Mouse (Mus musculus) thymus, postnatal 25 days (tissue): ENCODE measurements around the gene Abi1.
"Not testable (repeated sequence)": the region's sequence is repeated elsewhere in the genome, so short reads cannot be mapped to it uniquely, and the experiment has no call there.

Source experiments
- DNase-seq: peaks from one replicate; pipeline ENCODE4 v3.0.0; 2022

Abi1 gene

GRCm38 (mm10) chr2:23028826-23029225 is 11.2 kb downstream of the Abi1 start:
- DNase-seq: no peak

- DNase-seq: no peak
Observed at GRCm38 (mm10) chr2:23026379-23026778, 13.7 kb downstream of the Abi1 start.

- no peak for DNase-seq
Observed at GRCm38 (mm10) chr2:23023714-23024282, 16.2 kb downstream of the Abi1 start.

- DNase-seq: no peak
Observed at GRCm38 (mm10) chr2:23023023-23023422, 17.0 kb downstream of the Abi1 start.

- no peak for DNase-seq
Observed at GRCm38 (mm10) chr2:23021721-23022120, 18.3 kb downstream of the Abi1 start.

- DNase-seq: no peak
Observed at GRCm38 (mm10) chr2:23021320-23021719, 18.7 kb downstream of the Abi1 start.

- DNase-seq: no peak
Observed at GRCm38 (mm10) chr2:23019170-23019569, 20.9 kb downstream of the Abi1 start.

GRCm38 (mm10) chr2:23016121-23016520 is 23.9 kb downstream of the Abi1 start:
- no peak for DNase-seq

GRCm38 (mm10) chr2:23015335-23015734 is 24.7 kb downstream of the Abi1 start:
- no peak for DNase-seq

- DNase-seq: not testable (repeated sequence)
Observed at GRCm38 (mm10) chr2:23014935-23015334, 25.1 kb downstream of the Abi1 start.

GRCm38 (mm10) chr2:23008256-23008655 is 31.8 kb downstream of the Abi1 start:
- no peak for DNase-seq

GRCm38 (mm10) chr2:23007577-23007976 is 32.5 kb downstream of the Abi1 start:
- no peak for DNase-seq

- no peak for DNase-seq
Observed at GRCm38 (mm10) chr2:23007149-23007548, 32.9 kb downstream of the Abi1 start.

GRCm38 (mm10) chr2:23006219-23006618 is 33.8 kb downstream of the Abi1 start:
- DNase-seq: no peak

GRCm38 (mm10) chr2:23002637-23003036 is 37.4 kb downstream of the Abi1 start:
- no peak for DNase-seq

GRCm38 (mm10) chr2:22999620-23000019 is 40.4 kb downstream of the Abi1 start:
- no peak for DNase-seq

- DNase-seq: no peak
Observed at GRCm38 (mm10) chr2:22998804-22999203, 41.2 kb downstream of the Abi1 start.

GRCm38 (mm10) chr2:22998015-22998414 is 42.0 kb downstream of the Abi1 start:
- no peak for DNase-seq

- DNase-seq: no peak
Observed at GRCm38 (mm10) chr2:22996071-22996470, 44.0 kb downstream of the Abi1 start.

- DNase-seq: no peak
Observed at GRCm38 (mm10) chr2:22985973-22986657, 53.9 kb downstream of the Abi1 start.

GRCm38 (mm10) chr2:22977387-22977973 is 62.6 kb downstream of the Abi1 start:
- no peak for DNase-seq

- no peak for DNase-seq
Observed at GRCm38 (mm10) chr2:22962970-22963369, 77.1 kb downstream of the Abi1 start.

- peak; percentile 16 for DNase-seq
Observed at GRCm38 (mm10) chr2:22962242-22962641, 77.8 kb downstream of the Abi1 start.

GRCm38 (mm10) chr2:22961681-22962080 is 78.4 kb downstream of the Abi1 start:
- no peak for DNase-seq
